Mouse (Mus musculus): Measurements from ENCODE around the gene Tas2r118. TPM values are rescaled to one million over a fixed set of nuclear protein-coding genes. Genes with fewer than 3 reads are reported as not detected.

The Tas2r118 gene
- polyA plus RNA-seq, 1 experiment from 2014 or later, result not detected

Other genes starting within 250 kb of the Tas2r118 start
- not detected in 3 replicates for gene Cadps2, start 130.6 kb downstream of the Tas2r118 start, polyA plus RNA-seq (2018)
- gene Slc13a1, start 198.0 kb upstream of the Tas2r118 start, polyA plus RNA-seq (2018), result not detected in 3 replicates